Mouse (Mus musculus) forebrain, embryonic 16.5 days (tissue): ENCODE data around the gene Gm12845. TPM values are rescaled to one million over a fixed set of nuclear protein-coding genes. Genes with fewer than 3 reads are reported as not detected.
A peak's percentile ranks its signal among the peaks of the same experiment; 100 is the strongest.

Source experiments
- ATAC-seq: fragments of 200-750 bp; cut with Nextera tagmentation; 2 replicates; pipeline ENCODE4 v1.8.0; 2017; ENCODE audit warnings: mild to moderate bottlenecking, moderate library complexity
- H3K27ac ChIP-seq: fragments of 300-500 bp; sonication (generic); 2 replicates; pipeline ENCODE4 v1.5.1; 2014; ENCODE audit warnings: low read length, control low read depth
- H3K27me3 ChIP-seq: fragments of 300-500 bp; sonication (generic); replicated peaks from 2 replicates; pipeline ENCODE4 v1.6.1; 2014; ENCODE audit warnings: low read length; ENCODE audit not compliant: control insufficient read depth, insufficient read depth
- H3K36me3 ChIP-seq: fragments of 300-500 bp; sonication (generic); 2 replicates; pipeline ENCODE4 v1.6.1; 2014; ENCODE audit not compliant: control insufficient read depth, insufficient read depth
- H3K4me1 ChIP-seq: fragments of 300-500 bp; sonication (generic); replicated peaks from 2 replicates; pipeline ENCODE4 v1.6.1; 2014; ENCODE audit warnings: low read length; ENCODE audit not compliant: control insufficient read depth, insufficient read depth
- H3K4me2 ChIP-seq: fragments of 300-500 bp; sonication (generic); 2 replicates; pipeline ENCODE4 v1.6.1; 2014; ENCODE audit warnings: mild to moderate bottlenecking, low read length, control low read depth
- H3K4me3 ChIP-seq: fragments of 300-500 bp; sonication (generic); replicated peaks from 2 replicates; pipeline ENCODE4 v1.5.1; 2014; ENCODE audit warnings: mild to moderate bottlenecking, low read length, control low read depth
- H3K9ac ChIP-seq: fragments of 300-500 bp; sonication (generic); replicated peaks from 2 replicates; pipeline ENCODE4 v1.6.1; 2014; ENCODE audit warnings: low read depth, low read length, control low read depth
- H3K9me3 ChIP-seq: fragments of 300-500 bp; sonication (generic); 2 replicates; pipeline ENCODE4 v1.6.1; 2016; ENCODE audit warnings: low read length; ENCODE audit not compliant: control insufficient read depth
- WGBS: fragments of 180-500 bp; shearing (Covaris S2); extraction: QIAGEN DNeasy Blood & Tissue Kit; methylation state at CpG from one replicate; pipeline ENCODE4 v1.1.7; 2014; 5-methylcytosine and 5-hydroxymethylcytosine counted together
- polyA plus RNA-seq: library from polyadenylated mRNA; unstranded; fragments of >200 nt; fragmentation: Nextera tagmentation; extraction: Ambion mirVana; gene quantifications from 2 replicates; pipeline ENCODE4 v1.2.1, GENCODE M21; 2015

Gm12845 gene
- not detected in 2 replicates for polyA plus RNA-seq

GRCm38 (mm10) chr4:117724112-117724511 lies at the start of gene Gm12845:
Gene Gm12845 (plus strand): TSS chr4:117724412.
- Histone ChIP-seq H3K36me3 (no peaks in the 10 kb centered on the region), H3K4me1 (no peaks in the 10 kb centered on the region), H3K9me3 (no peaks in the 10 kb centered on the region), H3K4me3 (no peak within 1 kb of the TSS), H3K9ac (no peak within 1 kb of the TSS), H3K27ac (no peak within 1 kb of the TSS), H3K4me2 (no peak within 1 kb of the TSS), H3K27me3 (no peaks in the 10 kb centered on the region)
- ATAC-seq = no peak
- 93% methylated on average over 1 of the region's 1 CpGs for WGBS

DNA sequence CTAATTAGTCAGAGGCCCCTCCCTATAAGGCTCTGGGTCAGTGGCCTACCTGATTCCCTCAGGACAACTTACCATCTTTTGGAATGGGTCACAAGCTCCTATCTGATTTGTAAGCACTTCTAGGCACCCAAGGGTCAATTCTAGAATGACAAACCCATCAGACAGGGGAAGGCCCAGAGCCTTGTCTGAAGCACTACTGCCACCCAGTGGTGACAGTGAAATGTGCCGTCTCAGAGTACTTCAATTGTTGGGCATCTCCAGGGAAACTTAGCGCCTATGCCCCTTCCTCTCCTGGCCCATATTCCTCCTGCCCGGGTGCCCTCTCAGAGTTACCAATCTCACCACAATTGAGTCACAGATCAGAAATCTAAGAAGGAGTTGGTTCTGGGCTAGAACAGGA lies 47.3 kb upstream of the Gm12845 start:
- no peak overlapping the region for H3K27ac ChIP-seq
- H3K9ac ChIP-seq = no peak overlapping the region
- peak; percentile 51 for ATAC-seq
- H3K36me3 ChIP-seq = peaks cover 36% of the 10 kb centered on the region
- no peaks in the 10 kb centered on the region for H3K9me3 ChIP-seq
- no peak overlapping the region for H3K4me3 ChIP-seq
- peaks cover 8% of the 10 kb centered on the region for H3K4me1 ChIP-seq
- no peak overlapping the region for H3K4me2 ChIP-seq
- H3K27me3 ChIP-seq = no peaks in the 10 kb centered on the region
- WGBS = 6% methylated on average over 3 of the region's 3 CpGs

- H3K9me3 ChIP-seq = no peaks in the 10 kb centered on the region
- H3K36me3 ChIP-seq = peaks cover 12% of the 10 kb centered on the region; the same call in 1 of the 2 replicates
- H3K27me3 ChIP-seq = no peaks in the 10 kb centered on the region
- H3K4me3 ChIP-seq = no peak overlapping the region
- no peak overlapping the region; the same call in 1 of the 2 replicates for H3K4me2 ChIP-seq
- WGBS = 79% methylated on average over 6 of the region's 6 CpGs
- ATAC-seq = no peak
- H3K4me1 ChIP-seq = peaks cover 15% of the 10 kb centered on the region
- no peak overlapping the region for H3K9ac ChIP-seq
- no peak overlapping the region for H3K27ac ChIP-seq
Measured at GRCm38 (mm10) chr4:117680963-117681362, 43.2 kb upstream of the Gm12845 start.

DNA sequence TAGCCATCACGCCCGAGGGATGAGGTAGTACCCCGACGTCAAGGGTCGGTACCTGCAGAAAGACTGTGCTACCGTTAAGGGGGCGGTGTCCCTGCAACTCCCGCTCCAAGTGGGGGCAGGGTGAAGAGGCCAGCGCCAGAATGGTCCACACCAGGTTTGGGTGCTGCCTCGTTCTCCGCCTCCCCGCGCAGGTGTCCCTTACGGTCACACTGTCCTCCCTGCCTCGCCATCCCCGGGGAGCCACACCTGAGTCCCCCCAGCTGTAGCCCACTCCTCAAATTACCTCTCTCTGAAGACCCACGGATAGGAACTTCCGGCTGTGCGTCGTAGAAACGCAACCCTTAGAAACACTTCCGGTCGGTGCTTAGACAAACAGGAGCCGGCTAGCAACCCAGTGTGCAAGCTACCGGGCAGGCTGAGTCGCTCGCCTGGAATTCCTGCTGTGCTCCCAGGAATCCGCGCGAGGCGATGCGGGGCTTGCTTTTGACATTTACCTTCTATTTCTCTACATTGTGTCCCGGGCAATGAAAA lies 42.2 kb upstream of the Gm12845 start, which contains the start of gene Dmap1:
TSS of gene Dmap1 (minus strand) at position 343 of the 531 bp plus-strand sequence.
- peak; percentile 93 for ATAC-seq
- under 1% methylated on average over 33 of the region's 33 CpGs for WGBS
- H3K9ac ChIP-seq = peak within 1 kb of the TSS; percentile 91

GRCm38 (mm10) chr4:117682463-117682862 lies 41.7 kb upstream of the Gm12845 start:
- peak overlapping the region; percentile 63 for H3K4me2 ChIP-seq
- H3K36me3 ChIP-seq = peaks cover 8% of the 10 kb centered on the region; the same call in 1 of the 2 replicates
- H3K27me3 ChIP-seq = no peaks in the 10 kb centered on the region
- peaks cover 15% of the 10 kb centered on the region for H3K4me1 ChIP-seq
- no peaks in the 10 kb centered on the region for H3K9me3 ChIP-seq
- peak overlapping the region; percentile 91; the same call in 1 of the 2 replicates for H3K9ac ChIP-seq
- H3K4me3 ChIP-seq = peak overlapping the region; percentile 84
- peak overlapping the region; percentile 62; the same call in 1 of the 2 replicates for H3K27ac ChIP-seq
- peak; percentile 43; the same call in 1 of the 2 replicates for ATAC-seq

More for the DNA sequence above, 42.2 kb upstream of the Gm12845 start, which contains the start of gene Dmap1:
- H3K36me3 ChIP-seq = peaks cover 8% of the 10 kb centered on the region; the same call in 1 of the 2 replicates
- peak within 1 kb of the TSS; percentile 84 for H3K4me3 ChIP-seq
- H3K9me3 ChIP-seq = no peaks in the 10 kb centered on the region
- H3K27me3 ChIP-seq = no peaks in the 10 kb centered on the region
- H3K27ac ChIP-seq = peak within 1 kb of the TSS; percentile 62; the same call in 1 of the 2 replicates
- H3K4me2 ChIP-seq = peak within 1 kb of the TSS; percentile 63
- peaks cover 15% of the 10 kb centered on the region for H3K4me1 ChIP-seq

- H3K36me3 ChIP-seq = peaks cover 8% of the 10 kb centered on the region; the same call in 1 of the 2 replicates
- no peak for ATAC-seq
- H3K27me3 ChIP-seq = no peaks in the 10 kb centered on the region
- WGBS = 81% methylated on average over 6 of the region's 6 CpGs
- H3K9ac ChIP-seq = no peak overlapping the region
- H3K4me2 ChIP-seq = no peak overlapping the region
- H3K4me3 ChIP-seq = no peak overlapping the region
- H3K27ac ChIP-seq = no peak overlapping the region
- H3K9me3 ChIP-seq = no peaks in the 10 kb centered on the region
- H3K4me1 ChIP-seq = peaks cover 15% of the 10 kb centered on the region
Measured at GRCm38 (mm10) chr4:117683048-117683768, 41.0 kb upstream of the Gm12845 start.

DNA sequence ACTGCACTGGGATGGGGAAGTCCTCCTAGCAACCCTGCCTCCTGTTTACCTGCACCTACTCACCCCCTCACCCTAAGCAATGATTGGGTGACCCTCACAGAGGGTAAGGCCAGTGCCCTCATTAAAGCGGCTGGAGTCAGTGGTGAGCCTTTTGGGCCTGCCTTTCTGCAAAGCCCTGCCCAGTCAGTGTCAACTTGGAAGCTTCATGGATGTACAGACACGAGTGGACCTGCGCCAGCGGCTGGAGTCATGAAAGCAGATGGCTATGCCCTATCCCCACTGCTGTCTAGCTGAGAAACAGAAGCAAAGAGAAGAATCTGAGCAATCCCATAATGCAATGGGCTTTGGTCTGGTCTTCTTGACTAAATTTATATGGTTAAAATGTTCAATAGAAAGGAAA lies 37.9 kb upstream of the Gm12845 start:
- 91% methylated on average over 4 of the region's 4 CpGs for WGBS
- no peak overlapping the region for H3K4me3 ChIP-seq

GRCm38 (mm10) chr4:117705361-117705760 lies 18.9 kb upstream of the Gm12845 start:
- no peak for ATAC-seq
- Histone ChIP-seq H3K4me2 (no peak overlapping the region), H3K4me3 (no peak overlapping the region), H3K36me3 (no peaks in the 10 kb centered on the region), H3K27me3 (no peaks in the 10 kb centered on the region), H3K27ac (no peak overlapping the region), H3K9me3 (no peaks in the 10 kb centered on the region), H3K4me1 (no peaks in the 10 kb centered on the region), H3K9ac (no peak overlapping the region)
- 3% methylated on average over 7 of the region's 7 CpGs for WGBS

More for the DNA sequence above, 37.9 kb upstream of the Gm12845 start:
- Histone ChIP-seq H3K27me3 (no peaks in the 10 kb centered on the region), H3K9ac (no peak overlapping the region), H3K4me2 (no peak overlapping the region), H3K9me3 (no peaks in the 10 kb centered on the region), H3K4me1 (peaks cover 9% of the 10 kb centered on the region), H3K27ac (no peak overlapping the region), H3K36me3 (no peaks in the 10 kb centered on the region)
- no peak for ATAC-seq

DNA sequence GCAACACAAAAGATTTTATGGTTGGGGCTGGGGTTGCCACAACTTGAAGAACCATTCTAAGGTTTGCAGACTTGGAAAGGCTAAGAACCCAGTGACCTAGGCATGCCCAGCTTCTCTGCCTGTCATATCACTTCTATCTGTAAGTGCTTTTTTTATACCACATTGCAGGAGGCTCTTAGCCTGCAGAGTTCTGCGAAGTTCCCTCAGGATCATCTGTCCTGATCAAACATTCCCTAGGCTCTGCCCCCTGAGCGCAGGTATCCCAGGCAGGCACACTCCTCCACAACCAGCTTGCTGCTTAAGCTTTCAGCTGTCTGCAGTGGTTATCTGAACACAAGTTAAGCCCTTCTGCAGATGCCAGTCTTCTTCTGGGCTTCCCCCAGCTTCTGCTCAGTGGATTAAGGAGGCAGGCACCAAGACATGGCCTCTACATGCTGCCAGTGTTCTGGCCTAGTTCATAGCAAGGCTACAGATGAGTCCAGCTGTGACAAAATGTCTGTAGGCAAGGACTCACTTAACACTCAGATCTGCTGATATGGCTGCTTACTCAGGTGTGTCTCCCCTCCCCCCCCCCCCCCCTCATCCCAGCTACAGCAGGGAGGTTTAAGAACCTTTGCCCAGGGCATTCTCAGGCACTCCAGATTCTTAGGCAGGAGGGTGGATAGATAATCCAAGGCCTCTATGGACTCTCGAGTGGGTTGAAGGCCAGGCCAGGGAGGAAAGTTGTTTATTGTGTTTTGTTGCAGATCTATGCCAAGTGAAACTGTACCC lies 15.2 kb upstream of the Gm12845 start:
- Histone ChIP-seq H3K9me3 (no peaks in the 10 kb centered on the region), H3K4me1 (no peaks in the 10 kb centered on the region), H3K27ac (no peak overlapping the region), H3K36me3 (no peaks in the 10 kb centered on the region), H3K9ac (no peak overlapping the region), H3K27me3 (no peaks in the 10 kb centered on the region), H3K4me3 (no peak overlapping the region), H3K4me2 (no peak overlapping the region)
- WGBS = 86% methylated on average over 3 of the region's 3 CpGs
- no peak for ATAC-seq
